Mouse (Mus musculus) G1E (cell line): ENCODE data around the gene Enpp1.

Experiments used
- CTCF ChIP-seq: IDR thresholded peaks from 2 replicates; pipeline ENCODE4 v1.5.1; 2012; ENCODE audit warnings: low read depth, low read length, inconsistent platforms, mixed read lengths
- GATA1 ChIP-seq: IDR thresholded peaks from 2 replicates; pipeline ENCODE4 v1.6.1; 2012; ENCODE audit warnings: borderline replicate concordance, low read length, inconsistent platforms, mixed read lengths
- GATA2 ChIP-seq: IDR thresholded peaks from 2 replicates; pipeline ENCODE4 v1.6.1; 2012; ENCODE audit warnings: low read depth, low read length, inconsistent platforms, borderline replicate concordance

DNA sequence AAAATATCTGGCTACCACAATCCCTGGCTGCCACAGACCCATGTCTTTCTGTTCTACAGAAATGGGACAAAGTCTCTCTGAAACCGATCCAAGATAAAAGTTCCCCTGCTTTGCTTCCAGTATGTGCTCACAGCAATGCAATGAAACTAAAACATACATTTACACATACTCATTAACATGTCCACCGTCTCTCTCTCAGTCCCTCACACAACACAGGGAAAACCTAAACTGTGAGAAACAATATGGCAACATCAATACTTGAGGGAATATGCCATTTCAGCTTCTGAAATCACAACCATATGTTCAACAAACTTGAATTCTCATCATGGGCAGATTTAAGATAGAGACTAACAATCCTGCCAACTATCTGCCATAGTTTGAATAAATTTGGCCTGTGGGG lies 13.2 kb upstream of the Enpp1 start:
- TF ChIP-seq GATA2: no peak
- TF ChIP-seq CTCF: no peak
- no peak for TF ChIP-seq GATA1
